Mouse (Mus musculus): Measurements from ENCODE around the gene Bicc1.

- TF ChIP-seq CTCF (IDR thresholded peaks at IDR 0.05; ENCODE audit: borderline replicate concordance, control insufficient read depth, extremely low read depth, insufficient read depth, low read length, poor library complexity) (no peak), POLR2A (IDR thresholded peaks at IDR 0.05; ENCODE audit: control insufficient read depth, extremely low read depth, insufficient read depth, low read length, poor library complexity) (no peak)
Measured at GRCm38 (mm10) chr10:71181931-71182330, 22.4 kb upstream of the Bicc1 start.
